Mouse (Mus musculus) CH12.LX (cell line): ENCODE measurements around the gene Pdlim5.

ENCODE experiments used
- CTCF ChIP-seq, 2 experiments: IDR thresholded peaks in 1 of 2; conservative IDR thresholded peaks in 1 of 2; 2 replicates each; pipeline ENCODE4 v1.5.1; 2011 to 2012; ENCODE audit warnings: low read depth in 2 of 2, low read length in 2 of 2, improper control_type of control experiment in 1 of 2, inconsistent platforms in 1 of 2, mild to moderate bottlenecking in 1 of 2, moderate library complexity in 1 of 2
- ELF1 ChIP-seq: IDR thresholded peaks from 2 replicates; pipeline ENCODE4 v1.6.1; 2014; ENCODE audit warnings: low read depth, mild to moderate bottlenecking, inconsistent platforms, low read length, improper control_type of control experiment
- EP300 ChIP-seq: IDR thresholded peaks from 2 replicates; pipeline ENCODE4 v1.6.1; 2011; ENCODE audit warnings: low read length, improper control_type of control experiment
- GABPA ChIP-seq: IDR thresholded peaks from 2 replicates; pipeline ENCODE4 v1.6.1; 2012; ENCODE audit warnings: low read depth, low read length, improper control_type of control experiment, inconsistent platforms; ENCODE audit not compliant: insufficient replicate concordance
- HCFC1 ChIP-seq: IDR thresholded peaks from 2 replicates; pipeline ENCODE4 v1.6.1; 2012; ENCODE audit warnings: low read depth, mild to moderate bottlenecking, inconsistent platforms, low read length, improper control_type of control experiment
- MAFK ChIP-seq: IDR thresholded peaks from 2 replicates; pipeline ENCODE4 v1.6.1; 2011; ENCODE audit warnings: low read length, improper control_type of control experiment; ENCODE audit not compliant: insufficient replicate concordance
- MAX ChIP-seq: IDR thresholded peaks from 2 replicates; pipeline ENCODE4 v1.6.1; 2011; ENCODE audit warnings: low read length, improper control_type of control experiment
- POLR2A ChIP-seq: IDR thresholded peaks from 2 replicates; pipeline ENCODE4 v1.6.1; 2011; ENCODE audit warnings: low read depth, mild to moderate bottlenecking, improper control_type of control experiment, low read length
- POLR2AphosphoS2 ChIP-seq: IDR thresholded peaks from 2 replicates; pipeline ENCODE4 v1.6.1; 2011; ENCODE audit warnings: low read depth, low read length, improper control_type of control experiment
- TBP ChIP-seq: conservative IDR thresholded peaks from 2 replicates; pipeline ENCODE4 v1.6.1; 2011; ENCODE audit warnings: low read depth, low read length, improper control_type of control experiment
- USF1 ChIP-seq: IDR thresholded peaks from 2 replicates; pipeline ENCODE4 v1.6.1; 2014; ENCODE audit warnings: low read depth, mild to moderate bottlenecking, inconsistent platforms, low read length, improper control_type of control experiment
- USF2 ChIP-seq: conservative IDR thresholded peaks from 2 replicates; pipeline ENCODE4 v1.6.1; 2011; ENCODE audit warnings: low read depth, low read length, improper control_type of control experiment
- ZKSCAN1 ChIP-seq: IDR thresholded peaks from 2 replicates; pipeline ENCODE4 v1.6.1; 2012; ENCODE audit warnings: low read depth, inconsistent platforms, low read length, improper control_type of control experiment, borderline replicate concordance

DNA sequence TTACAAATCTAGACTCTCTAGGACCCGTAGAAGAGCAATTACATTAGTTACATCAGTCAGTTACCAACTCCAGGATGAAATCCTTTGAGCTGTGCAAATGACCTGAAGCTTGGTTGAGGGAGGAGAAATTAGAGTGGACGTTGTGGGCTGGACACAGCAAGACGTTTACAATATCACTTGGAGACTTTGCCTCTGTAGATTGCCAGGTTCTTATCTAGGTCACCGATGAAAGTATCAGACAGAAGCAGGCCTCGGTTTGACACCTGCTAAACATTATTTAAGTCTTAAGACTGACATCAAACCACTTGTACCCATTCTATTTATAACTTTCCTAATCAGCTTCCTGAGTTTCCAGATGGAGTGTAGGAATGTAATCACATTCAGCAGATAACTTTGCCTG is 45.6 kb upstream of the Pdlim5 start:
- TF ChIP-seq CTCF (conservative IDR thresholded peaks at IDR 0.05 in 1 of 2, IDR thresholded peaks at IDR 0.05 in 1 of 2; ENCODE audit: low read depth in 2 of 2, low read length in 2 of 2), result no peak
- TF ChIP-seq ELF1, result no peak
- no peak for TF ChIP-seq EP300
- no peak for TF ChIP-seq MAFK
- no peak for TF ChIP-seq POLR2AphosphoS2
- TF ChIP-seq POLR2A, result no peak
- no peak for TF ChIP-seq GABPA
- no peak for TF ChIP-seq HCFC1
- no peak for TF ChIP-seq USF1
- no peak for TF ChIP-seq USF2
- TF ChIP-seq MAX, result no peak
- TF ChIP-seq TBP, result no peak
- TF ChIP-seq ZKSCAN1, result no peak
